ENCODE assay signal across 14 mouse cellular contexts in the genomic region with DNA sequence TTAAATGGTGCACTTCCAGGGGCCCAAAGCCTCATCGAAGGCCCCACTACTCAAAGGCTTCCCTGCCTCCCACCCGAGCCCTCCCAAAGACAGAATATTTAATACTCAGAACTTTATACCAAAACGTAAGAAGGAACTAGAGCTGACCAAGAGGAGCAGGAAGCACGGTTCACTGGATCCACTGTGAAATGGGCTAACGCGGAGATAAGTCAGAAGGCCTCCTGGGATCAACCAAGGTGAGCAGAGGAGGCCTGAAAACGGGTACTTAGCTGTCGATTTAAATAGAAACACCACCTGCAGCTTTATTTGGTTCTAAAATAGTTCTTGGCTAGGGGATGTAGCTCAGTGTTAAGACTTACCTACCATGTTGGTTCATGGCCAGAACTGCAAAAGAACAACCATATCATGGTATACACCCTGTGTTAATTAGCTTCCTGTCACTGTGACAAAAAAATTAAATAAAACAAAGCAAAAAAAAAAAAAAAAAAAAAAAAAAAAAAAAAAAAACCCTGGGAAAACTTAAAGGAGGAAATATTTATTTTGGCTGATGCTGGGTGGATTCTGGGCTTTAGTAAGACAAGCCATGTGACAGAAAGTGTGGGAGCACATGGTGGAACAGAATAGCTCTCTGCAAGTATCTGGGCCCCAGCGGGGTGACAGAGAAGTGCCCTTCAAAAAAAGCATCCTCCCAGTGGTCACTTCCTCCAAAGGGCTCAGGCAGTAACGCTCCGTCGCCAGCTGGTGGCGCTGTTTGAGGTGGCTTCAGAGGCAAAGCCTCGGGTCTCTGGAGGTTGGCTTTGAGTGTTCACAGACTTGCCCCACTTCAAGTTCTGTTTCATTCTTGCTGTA.
DNase-seq lines count a peak whose midpoint lies in the region; ATAC-seq and TF ChIP-seq lines count a peak whose summit lies in the region.
"Had no signal": no experiment of that assay in that cellular context is flagged by ENCODE, and none has a peak within 500 bp of the region (broad histone marks: within the 10 kb centered on the region; RNA-seq: fewer than 3 reads in every experiment).

No protein-coding gene starts in this region.

- H3K4me1 ChIP-seq in liver, embryonic 14.5 days (replicated peaks; ENCODE audit: control insufficient read depth in 2 of 2, insufficient read depth in 2 of 2, low read length in 1 of 2) = peaks cover 0 to 4% of the 10 kb centered on the region in 2 experiments; a peak in 1 of 4 replicates
- peaks cover 13% of the 10 kb centered on the region; the same call in 1 of the 2 replicates for H3K4me1 ChIP-seq in liver, embryonic 12.5 days
- H3K4me1 ChIP-seq: stomach, embryonic 15.5 days had no signal

- no peaks in the 10 kb centered on the region for H3K27me3 ChIP-seq in liver, embryonic 14.5 days (ENCODE audit: control insufficient read depth, insufficient read depth, low read length)
- H3K27me3 ChIP-seq in liver, embryonic 12.5 days (replicated peaks) = no peaks in the 10 kb centered on the region
- H3K27me3 ChIP-seq: limb, embryonic 15.5 days; stomach, embryonic 15.5 days had no signal

- intact Hi-C loops in left cerebral cortex, postnatal 10 days (cut with DNase I) = no loop called here

- H3K4me2 ChIP-seq in liver, embryonic 14.5 days (ENCODE audit: low read depth) = no peak overlapping the region
- no peak overlapping the region for H3K4me2 ChIP-seq in liver, embryonic 12.5 days
- H3K4me2 ChIP-seq: limb, embryonic 15.5 days; stomach, embryonic 15.5 days had no signal

- WGBS in liver, embryonic 14.5 days (ENCODE audit: insufficient replicate concordance) = 67% methylated on average over 14 of the region's 14 CpGs
- WGBS in liver, embryonic 12.5 days (ENCODE audit: insufficient replicate concordance) = 72% methylated on average over 14 of the region's 14 CpGs

- no peak overlapping the region for H3K27ac ChIP-seq in liver, embryonic 14.5 days
- no peak overlapping the region for H3K27ac ChIP-seq in liver, embryonic 12.5 days
- H3K27ac ChIP-seq: limb, embryonic 15.5 days; stomach, embryonic 15.5 days had no signal

- no peak overlapping the region for H3K9ac ChIP-seq in liver, embryonic 14.5 days (replicated peaks)
- H3K9ac ChIP-seq in liver, embryonic 12.5 days = no peak overlapping the region
- H3K9ac ChIP-seq: limb, embryonic 15.5 days; stomach, embryonic 15.5 days had no signal

- H3K9me3 ChIP-seq in liver, embryonic 14.5 days (ENCODE audit: control insufficient read depth, low read length) = no peaks in the 10 kb centered on the region
- no peaks in the 10 kb centered on the region for H3K9me3 ChIP-seq in liver, embryonic 12.5 days (replicated peaks)
- H3K9me3 ChIP-seq: limb, embryonic 15.5 days; stomach, embryonic 15.5 days had no signal

- no peaks in the 10 kb centered on the region for H3K36me3 ChIP-seq in liver, embryonic 14.5 days (replicated peaks; ENCODE audit: control insufficient read depth, insufficient read depth, low read depth)
- no peaks in the 10 kb centered on the region for H3K36me3 ChIP-seq in liver, embryonic 12.5 days
- H3K36me3 ChIP-seq: limb, embryonic 15.5 days; stomach, embryonic 15.5 days had no signal

- peak; percentile 71 for TF ChIP-seq CTCF in liver, embryonic 14.5 days (IDR thresholded peaks at IDR 0.05; ENCODE audit: low read depth)

- DNase-seq in liver, embryonic 14.5 days (ENCODE audit: low read depth in 3 of 3, low spot score in 3 of 3) = no peak
- DNase-seq in ES-CJ7 (ENCODE audit: low read depth, low spot score) = peak; percentile 38
- DNase-seq in spleen, postnatal 36 days (ENCODE audit: low spot score in 2 of 2) = peak; percentile 80 to 81
- DNase-seq in layer of hippocampus, postnatal 14 days (ENCODE audit: low spot score in 2 of 2) = no peak
- DNase-seq in thymus, postnatal 14 days = no peak
- DNase-seq in left cerebral cortex, postnatal 10 days (ENCODE audit: extremely low spot score in 1 of 2, low spot score in 2 of 2) = no peak
- DNase-seq: gastrocnemius, postnatal 14 days; kidney, adult 2 months; layer of hippocampus, adult 9-11 months; midbrain, embryonic 14.5 days had no signal

- H3K4me3 ChIP-seq in liver, embryonic 14.5 days (ENCODE audit: insufficient read depth in 1 of 2, low read depth in 2 of 2, low read length in 2 of 2) = no peak overlapping the region
- no peak overlapping the region for H3K4me3 ChIP-seq in liver, embryonic 12.5 days
- H3K4me3 ChIP-seq: limb, embryonic 15.5 days; stomach, embryonic 15.5 days had no signal

- no peak for ATAC-seq in liver, embryonic 14.5 days (ENCODE audit: insufficient read depth)
- no peak for ATAC-seq in liver, embryonic 12.5 days
- peak; percentile 25; the same call in 1 of the 2 replicates for ATAC-seq in granulocyte monocyte progenitor cell, adult 5-6 weeks (replicated peaks; ENCODE audit: poor library complexity, severe bottlenecking)

- no peak for TF ChIP-seq EP300 in liver, embryonic 14.5 days (IDR thresholded peaks at IDR 0.05; ENCODE audit: low read depth)

Comparison
In these comparisons a context has a peak if more than half of its experiments do, and no peak if none do; other contexts are left out.
1. DNase-seq: peak in ES-CJ7 (single experiment) and spleen, postnatal 36 days (2 of 2); none in liver, embryonic 14.5 days (0 of 3), layer of hippocampus, postnatal 14 days (0 of 2), thymus, postnatal 14 days (single experiment) and left cerebral cortex, postnatal 10 days (0 of 2).